In the genomic region with DNA sequence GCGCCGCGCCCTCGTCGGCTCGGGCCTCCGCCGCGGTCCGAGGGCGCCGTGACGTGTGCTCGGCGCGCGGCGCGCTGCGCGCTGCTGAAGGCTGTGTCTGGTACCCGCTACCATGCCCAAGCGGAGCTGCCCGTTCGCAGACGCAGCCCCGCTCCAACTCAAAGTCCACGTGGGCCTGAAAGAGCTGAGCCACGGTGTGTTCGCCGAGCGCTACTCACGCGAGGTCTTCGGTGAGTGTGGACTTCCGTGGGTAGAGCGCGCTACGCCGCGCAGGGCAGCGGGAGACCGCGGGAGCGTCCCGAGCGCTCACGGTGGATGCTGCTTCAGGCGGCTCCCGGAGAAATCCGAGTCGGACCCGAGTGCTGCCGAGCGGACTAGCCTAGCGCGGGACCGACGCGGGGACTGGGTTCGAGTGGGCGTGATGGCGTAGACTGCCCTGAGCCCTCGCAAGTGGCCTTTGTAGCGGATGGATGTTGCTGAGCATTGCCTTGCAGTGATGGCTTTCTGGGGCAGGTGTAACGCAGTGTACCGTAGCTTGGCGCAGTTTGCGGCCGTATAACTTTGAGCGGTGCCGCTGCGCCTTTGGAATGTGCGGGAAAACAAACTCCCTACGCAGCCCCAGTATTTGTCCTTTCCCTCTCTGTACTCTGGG, we compare ENCODE assay signal across 1 mouse cellular context.
TF ChIP-seq lines count a peak whose summit lies in the region.

No protein-coding gene starts in this region.

TF ChIP-seq in CH12.LX, 34 proteins besides CTCF, POLR2A, EP300 and RAD21 (continued from another document):
- peak; percentile 39 for TF ChIP-seq ELF1 (IDR thresholded peaks at IDR 0.05; ENCODE audit: low read depth, low read length)
